Mouse (Mus musculus) ES-CJ7 (cell line): ENCODE results near the gene Isg20l2.

Experiments
- DNase-seq: peaks from one replicate; pipeline ENCODE4 v3.0.0; 2011; ENCODE audit warnings: low read depth, low spot score

The Isg20l2 gene

DNA sequence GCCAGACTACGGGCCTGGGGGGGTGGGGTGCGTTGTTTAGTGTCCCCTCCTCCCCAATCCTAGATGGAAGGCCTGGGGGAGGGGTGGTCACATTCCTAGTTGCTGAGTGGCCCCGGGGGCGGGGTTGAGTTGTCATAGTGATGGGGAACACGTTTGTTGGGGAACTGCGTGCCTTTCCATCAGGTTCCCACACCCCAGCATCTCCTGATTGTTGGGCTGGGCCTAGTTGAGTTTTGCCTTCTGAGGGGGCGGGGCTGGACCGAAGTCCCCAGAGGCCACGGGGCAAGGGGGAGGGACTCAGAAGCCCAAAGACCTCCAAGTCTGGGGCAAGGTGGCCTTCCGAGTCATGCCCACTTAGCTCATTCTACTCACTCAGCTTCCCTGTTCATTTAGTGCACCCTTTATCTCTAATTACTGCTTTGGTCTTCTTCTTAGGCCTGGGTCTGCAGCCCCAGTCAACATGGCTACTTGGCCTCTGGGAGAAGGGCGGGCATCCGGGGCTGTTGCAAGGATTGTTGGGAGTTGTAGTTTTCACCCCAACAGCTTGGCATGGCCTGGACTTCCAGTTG lies 19.5 kb upstream of the Isg20l2 start:
- peak; percentile 99 for DNase-seq

GRCm38 (mm10) chr3:87913491-87913890 lies 16.6 kb upstream of the Isg20l2 start:
- DNase-seq = no peak

DNA sequence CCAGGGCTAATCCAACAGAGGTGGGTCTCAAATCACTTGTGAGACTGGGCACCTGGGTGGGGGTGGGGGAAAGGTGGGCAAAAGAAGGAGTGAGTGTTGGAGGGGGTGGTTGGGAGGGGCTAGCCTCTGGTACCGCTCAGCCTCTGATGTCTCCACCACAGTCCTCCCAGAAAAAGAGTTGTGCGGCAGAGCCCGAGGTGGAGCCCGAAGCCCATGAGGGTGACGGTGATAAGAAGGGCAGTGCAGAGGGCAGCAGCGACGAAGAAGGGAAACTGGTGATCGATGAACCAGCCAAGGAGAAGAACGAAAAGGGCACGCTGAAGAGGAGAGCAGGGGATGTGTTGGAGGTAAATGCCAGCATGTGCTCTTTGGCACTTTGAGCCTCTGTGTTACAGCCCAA lies 16.2 kb upstream of the Isg20l2 start:
- DNase-seq = no peak

DNA sequence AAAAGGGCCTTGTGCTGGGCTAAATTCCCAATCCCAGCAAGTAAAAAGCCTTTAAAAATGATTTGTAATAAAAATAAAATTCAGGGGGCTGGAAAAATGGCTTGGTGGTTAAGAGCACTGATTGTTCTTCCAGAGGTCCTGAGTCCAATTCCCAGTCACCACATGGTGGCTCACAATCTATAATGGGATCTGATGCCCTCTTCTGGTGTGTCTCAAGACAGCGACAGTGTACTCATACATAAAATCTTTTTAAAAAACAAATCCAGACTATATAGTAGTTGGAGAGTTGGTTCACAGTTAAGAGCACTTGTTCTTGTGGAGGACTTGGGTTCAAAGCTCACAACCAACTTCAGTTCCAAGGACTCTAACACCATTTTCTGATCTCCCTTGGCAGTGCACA lies 13.1 kb upstream of the Isg20l2 start:
- no peak for DNase-seq

GRCm38 (mm10) chr3:87918551-87918950 lies 11.6 kb upstream of the Isg20l2 start:
- no peak for DNase-seq

DNA sequence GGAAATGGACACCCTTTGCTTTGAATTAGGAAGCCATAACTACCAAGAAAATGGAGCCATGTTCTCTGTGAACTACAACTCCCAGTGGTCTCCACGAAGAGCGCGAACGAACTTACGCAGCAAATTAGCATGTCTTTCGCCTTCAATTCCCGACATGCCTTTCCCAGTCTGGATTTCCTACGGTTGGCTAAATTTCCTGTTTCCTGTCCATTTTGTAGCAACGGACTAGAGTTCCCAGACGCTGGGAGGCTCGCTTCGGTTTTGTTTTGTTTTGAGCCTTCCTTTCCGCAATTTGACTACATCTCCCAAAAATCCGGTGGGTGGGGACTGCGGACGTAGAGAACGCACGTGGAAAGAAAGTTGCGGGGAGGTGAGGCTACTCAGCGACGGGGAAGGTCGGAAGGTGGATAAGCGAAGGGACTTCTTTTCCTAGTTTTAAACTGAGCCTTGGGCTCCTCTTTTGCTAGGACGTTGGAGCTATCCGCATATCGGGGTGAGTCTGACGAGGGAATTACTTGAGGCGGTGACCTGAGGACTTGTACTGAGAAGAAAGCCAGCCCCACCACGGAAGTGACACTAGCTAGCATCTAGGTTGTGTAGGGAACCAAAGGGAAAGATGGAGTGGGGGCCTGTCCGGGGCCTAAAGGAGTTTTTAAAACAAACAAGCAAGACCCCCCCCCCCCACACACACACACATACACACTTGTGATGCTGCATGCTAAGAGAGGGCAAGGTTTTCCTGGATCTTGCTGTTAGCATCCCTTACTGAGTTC lies 10.6 kb upstream of the Isg20l2 start, which contains the start of gene Mrpl24:
Mrpl24 (plus strand) TSS at position 171 of the 773 bp plus-strand sequence.
- DNase-seq = peak; percentile 96

- no peak for DNase-seq
Measured at GRCm38 (mm10) chr3:87920270-87920943, 9.7 kb upstream of the Isg20l2 start.

DNA sequence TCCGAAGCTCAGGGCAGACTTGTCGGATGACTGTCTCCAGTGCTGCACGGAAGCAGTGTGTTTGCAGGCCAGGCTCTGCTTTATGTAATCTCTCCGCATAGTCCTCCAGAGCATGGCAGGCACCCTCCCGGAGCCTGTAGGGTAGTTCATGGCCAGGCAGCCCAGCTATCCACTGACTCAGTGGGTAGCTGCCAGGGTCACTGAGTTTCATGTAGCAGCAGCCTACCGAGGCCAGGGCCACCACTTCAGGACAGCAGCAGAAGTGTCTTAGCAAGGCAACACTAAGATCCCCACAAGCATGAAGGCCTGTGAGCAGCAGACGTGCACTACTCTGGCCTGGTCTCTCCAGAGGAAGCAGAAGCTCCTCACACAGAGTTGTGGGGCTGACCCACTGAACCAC lies 5.1 kb upstream of the Isg20l2 start:
- DNase-seq = no peak

GRCm38 (mm10) chr3:87927452-87927851 lies 2.7 kb upstream of the Isg20l2 start:
- no peak for DNase-seq

DNA sequence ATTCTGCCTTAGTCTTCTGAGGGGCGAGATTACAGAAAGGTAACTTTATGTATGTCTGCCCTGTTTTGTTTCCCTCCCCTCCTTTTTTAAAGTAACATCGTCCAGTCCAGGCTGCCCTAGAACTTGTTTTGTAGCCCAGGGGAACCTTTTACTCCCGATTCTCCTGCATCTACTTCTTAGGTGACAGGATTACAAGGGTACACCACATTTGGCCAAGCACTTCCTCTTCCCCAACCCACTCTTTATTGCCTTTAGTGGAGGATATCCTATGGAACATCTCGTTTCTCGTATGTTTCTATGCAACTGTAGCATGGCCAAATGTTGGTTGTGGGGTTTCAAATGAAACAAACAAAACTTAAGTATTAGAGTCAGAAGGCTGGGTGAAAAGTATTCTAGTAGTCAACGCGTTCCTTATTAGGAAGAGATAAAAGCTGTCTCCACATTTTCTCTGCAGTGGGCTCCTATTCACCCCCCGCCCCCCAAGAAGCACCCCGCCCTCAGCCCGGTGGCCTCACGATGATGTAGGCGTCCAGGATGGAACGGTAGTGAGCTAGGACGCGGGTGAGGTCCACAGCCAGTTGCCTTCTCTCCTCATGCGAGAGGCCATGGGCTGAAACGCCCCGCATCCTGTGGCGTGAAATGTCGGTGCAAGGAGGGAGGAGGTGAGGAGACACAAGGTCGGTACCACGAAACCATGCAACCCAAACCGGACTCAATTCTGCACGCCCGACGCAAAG lies 605 bp upstream of the Isg20l2 start:
- DNase-seq = no peak

DNA sequence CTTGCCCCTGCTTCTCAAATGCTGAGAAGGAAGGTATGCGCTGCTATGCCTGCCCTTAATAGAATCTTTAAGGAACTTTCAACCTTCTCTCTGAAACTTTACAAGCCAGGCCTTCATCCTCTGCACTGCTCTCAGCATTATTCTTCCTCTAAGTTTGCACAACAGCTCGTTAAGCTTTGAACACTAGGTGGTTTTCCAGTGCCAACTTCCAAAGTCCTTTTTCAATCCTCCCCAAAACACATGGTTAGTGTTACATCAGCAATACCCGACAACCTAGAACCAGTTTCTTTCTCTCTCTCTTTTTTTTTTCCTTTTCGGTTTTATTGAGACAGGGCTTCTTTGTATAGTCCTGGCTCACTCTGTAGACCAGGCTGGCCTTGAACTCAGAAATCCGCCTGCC lies 3.9 kb downstream of the Isg20l2 start:
- DNase-seq = no peak

GRCm38 (mm10) chr3:87934501-87934900 lies 4.4 kb downstream of the Isg20l2 start:
- no peak for DNase-seq

DNA sequence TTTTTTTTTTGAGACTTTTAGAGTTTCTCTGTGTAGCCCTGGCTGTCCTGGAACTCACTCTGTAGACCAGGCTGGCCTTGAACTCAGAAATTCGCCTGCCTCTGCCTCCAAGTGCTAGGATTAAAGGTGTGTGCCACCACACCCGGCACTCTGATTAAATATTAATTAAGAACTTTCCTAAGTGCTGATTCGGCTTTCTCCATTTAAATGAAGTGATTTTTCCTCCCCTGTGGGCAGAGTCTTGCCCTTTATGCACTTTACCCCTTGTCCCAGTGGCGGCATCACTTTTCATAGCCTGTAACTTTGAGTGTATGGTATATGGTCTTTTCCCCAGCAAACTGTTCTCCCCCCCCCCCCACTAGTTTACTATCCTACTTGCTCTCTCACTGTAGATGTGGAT lies 5.1 kb downstream of the Isg20l2 start:
- no peak for DNase-seq

DNA sequence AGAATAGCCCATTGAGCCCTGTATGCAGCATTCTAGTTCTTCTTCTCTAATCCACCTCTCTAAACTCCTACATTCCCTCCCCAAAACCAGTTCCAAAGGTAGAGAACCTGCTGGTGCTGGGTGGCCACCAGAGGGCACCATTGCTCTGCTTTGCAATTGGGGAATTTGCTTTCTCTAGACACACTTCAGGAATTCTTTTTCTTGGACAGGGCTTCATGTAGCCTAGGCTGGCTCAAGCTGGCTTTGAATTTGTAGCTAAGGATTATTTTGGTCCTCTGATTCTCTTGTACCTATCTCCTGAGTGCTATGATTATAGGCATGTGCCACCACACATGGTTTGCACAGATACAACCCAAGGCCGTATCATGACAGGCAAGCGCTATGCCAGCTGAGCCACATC lies 5.7 kb downstream of the Isg20l2 start:
- DNase-seq = peak; percentile 79

DNA sequence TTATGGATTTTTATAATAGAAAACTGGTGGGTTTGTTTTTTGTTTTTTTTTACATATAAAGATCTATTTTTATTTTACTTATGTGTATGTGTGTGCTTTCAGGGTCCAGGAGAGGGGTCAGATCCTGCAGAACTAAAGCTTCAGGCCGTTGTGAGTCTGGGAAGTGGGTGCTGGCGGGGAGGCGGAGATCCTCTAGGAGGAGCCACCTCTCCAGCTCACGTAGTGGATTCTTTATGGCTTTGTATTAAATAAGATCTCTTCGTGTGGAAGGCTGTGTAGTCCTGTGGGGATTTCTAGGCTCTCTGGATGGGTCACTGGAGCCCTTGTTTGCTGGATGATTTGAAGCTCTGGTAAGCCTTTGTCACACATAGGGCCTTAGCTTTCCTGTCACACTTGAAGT lies 10.5 kb downstream of the Isg20l2 start:
- no peak for DNase-seq

- no peak for DNase-seq
Measured at GRCm38 (mm10) chr3:87942471-87942870, 12.4 kb downstream of the Isg20l2 start.

DNA sequence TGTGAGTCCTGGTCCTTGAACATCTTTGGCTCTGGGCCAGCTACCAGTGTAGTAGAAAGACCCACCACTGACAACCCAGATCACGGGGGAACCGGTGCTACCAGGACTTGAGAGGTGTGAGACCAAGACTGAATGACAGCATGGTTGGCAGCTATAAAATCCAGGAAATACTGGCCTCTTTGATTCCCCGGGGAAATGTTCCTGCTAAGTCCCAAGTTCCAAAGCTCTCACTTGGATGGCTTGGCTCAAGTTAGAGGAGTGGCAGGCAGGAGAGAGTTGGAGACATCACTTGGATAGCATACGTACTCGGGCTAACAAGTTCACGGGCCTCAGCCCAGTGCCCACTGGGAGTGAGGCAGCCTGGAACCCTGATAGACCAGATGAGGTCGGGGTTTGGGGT lies 13.5 kb downstream of the Isg20l2 start:
- no peak for DNase-seq

DNA sequence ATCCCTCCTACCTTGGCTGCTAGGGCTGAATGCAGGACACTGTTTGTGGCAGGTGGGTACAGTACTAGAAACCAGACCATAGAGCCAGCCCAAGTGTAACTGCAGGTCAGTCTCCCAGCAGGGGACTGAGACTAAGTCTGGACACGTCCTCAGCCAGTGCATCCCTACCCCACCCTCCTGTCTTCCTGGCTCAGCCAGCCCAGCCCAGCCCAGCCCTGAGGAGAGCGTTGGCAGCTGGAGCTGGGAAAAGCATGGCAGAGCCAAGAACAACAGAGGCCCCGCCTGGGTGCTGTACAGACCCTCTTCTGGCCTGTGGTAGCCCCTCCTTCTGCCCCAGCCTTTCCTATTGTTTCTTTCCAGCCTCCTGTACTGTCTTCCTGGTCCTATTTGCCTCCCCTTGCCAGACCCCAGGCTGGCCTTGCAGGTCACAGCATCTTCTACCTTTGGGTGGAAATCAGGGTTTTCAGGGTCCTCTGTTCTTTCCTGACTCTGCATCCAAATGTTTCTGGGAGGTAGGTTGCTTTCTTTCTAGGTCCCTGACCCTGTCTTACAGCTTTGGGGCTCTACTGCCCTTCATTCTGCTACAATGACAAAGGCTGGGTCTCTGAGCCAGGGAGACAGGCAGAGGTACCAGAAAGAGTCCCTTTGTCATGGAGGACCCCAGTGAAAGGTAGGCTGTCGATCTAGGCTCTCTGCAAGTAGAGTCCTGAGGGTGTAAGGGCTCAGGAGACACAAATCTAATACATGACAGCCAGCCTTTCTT lies 14.9 kb downstream of the Isg20l2 start:
- no peak for DNase-seq

GRCm38 (mm10) chr3:87945781-87946540 lies 15.8 kb downstream of the Isg20l2 start:
- DNase-seq = no peak

- no peak for DNase-seq
Measured at GRCm38 (mm10) chr3:87946541-87946860, 16.4 kb downstream of the Isg20l2 start.
